Mouse (Mus musculus): ENCODE data around the gene Syn3. TPM values are rescaled to one million over a fixed set of nuclear protein-coding genes. Genes with fewer than 3 reads are reported as not detected.

Gene Syn3
- polyA plus RNA-seq, 1 experiment from 2014 or later = 7.1 TPM

DNA sequence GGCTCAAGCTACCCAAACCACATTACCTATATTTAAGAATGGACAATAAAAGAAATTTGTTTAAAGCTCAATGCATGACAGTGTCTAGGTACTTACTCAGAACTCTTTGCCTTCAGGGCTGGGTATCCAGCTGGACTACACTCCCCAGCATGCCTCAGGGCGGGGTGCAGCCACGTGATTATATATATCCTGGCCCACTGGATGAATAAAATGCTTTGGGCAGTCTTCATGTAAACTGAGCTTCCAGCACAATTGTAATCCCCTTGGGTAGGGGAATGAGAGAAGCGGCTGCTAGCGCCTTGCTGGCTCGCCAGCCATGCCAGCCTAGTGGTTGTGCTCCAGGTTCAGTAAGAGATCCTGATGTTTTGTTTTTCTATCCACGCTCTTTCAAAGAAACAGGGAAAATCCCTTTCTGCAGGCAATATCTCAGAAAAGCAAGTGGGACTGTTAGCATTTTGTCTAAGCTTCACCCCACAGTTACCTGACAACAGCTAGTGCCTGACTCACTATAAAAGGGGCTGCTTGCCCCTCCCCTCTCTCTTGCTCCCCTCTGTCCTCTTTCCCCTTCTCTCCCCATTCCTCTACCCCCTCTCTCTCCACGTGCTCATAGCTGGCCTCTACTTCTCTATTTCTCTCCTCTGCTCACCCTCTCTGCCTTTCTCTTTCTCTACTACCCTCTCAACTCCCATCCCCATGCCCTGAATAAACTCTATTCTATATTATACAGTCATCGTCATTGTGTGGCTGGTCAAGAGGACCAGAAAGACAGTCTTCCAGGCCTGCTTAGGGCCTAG is 122.1 kb downstream of the Syn3 start:
- Histone ChIP-seq H3K27me3 (ENCODE audit: control insufficient read depth, insufficient read depth, low read length) (no peaks in the 10 kb centered on the region), H3K4me1 (replicated peaks; ENCODE audit: control insufficient read depth, insufficient read depth, low read length) (no peaks in the 10 kb centered on the region), H3K4me3 (ENCODE audit: low read depth, low read length) (no peak overlapping the region), H3K27ac (ENCODE audit: low read depth, low read length) (no peak overlapping the region), H3K36me3 (ENCODE audit: control insufficient read depth, insufficient read depth, low read length) (no peaks in the 10 kb centered on the region), H3K4me2 (ENCODE audit: low read depth, low read length, severe bottlenecking) (no peak overlapping the region), H3K9me3 (ENCODE audit: control insufficient read depth, low read length) (no peaks in the 10 kb centered on the region), H3K9ac (ENCODE audit: low read length) (no peak overlapping the region)
- WGBS = 71% methylated on average over 8 of the region's 8 CpGs
- peak; percentile 23 for DNase-seq (ENCODE audit: low spot score)
- ATAC-seq (replicated peaks; ENCODE audit: low FRiP score) = no peak

DNA sequence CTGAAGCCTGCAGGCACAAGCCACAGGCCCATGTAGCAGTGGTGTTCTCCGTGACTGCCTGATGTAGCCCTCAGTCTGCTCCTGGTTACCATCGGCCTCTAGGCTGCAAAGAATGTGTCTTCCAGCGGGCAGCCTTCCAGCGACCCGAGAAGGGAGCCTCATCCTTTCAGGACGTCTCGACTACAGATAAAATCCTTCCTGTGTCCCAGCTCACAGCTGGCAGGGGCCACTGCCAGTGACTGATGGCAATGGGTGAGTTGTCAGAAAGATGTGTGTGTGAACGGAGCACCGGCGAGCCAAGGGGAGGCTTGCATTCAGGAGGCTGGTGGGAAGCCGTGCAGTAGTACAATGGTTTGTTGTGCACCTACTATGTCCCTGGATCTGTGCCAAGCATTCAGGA is 122.8 kb downstream of the Syn3 start:
- H3K36me3 ChIP-seq (ENCODE audit: control insufficient read depth, insufficient read depth, low read length) = no peaks in the 10 kb centered on the region
- H3K4me2 ChIP-seq (ENCODE audit: low read depth, low read length, severe bottlenecking) = no peak overlapping the region
- ATAC-seq (replicated peaks; ENCODE audit: low FRiP score) = no peak
- no peak overlapping the region for H3K9ac ChIP-seq (ENCODE audit: low read length)
- no peak for DNase-seq (ENCODE audit: low spot score)
- no peak overlapping the region for H3K4me3 ChIP-seq (ENCODE audit: low read depth, low read length)
- no peaks in the 10 kb centered on the region for H3K27me3 ChIP-seq (ENCODE audit: control insufficient read depth, insufficient read depth, low read length)
- no peaks in the 10 kb centered on the region for H3K9me3 ChIP-seq (ENCODE audit: control insufficient read depth, low read length)
- H3K27ac ChIP-seq (ENCODE audit: low read depth, low read length) = no peak overlapping the region
- 84% methylated on average over 11 of the region's 11 CpGs for WGBS
- no peaks in the 10 kb centered on the region for H3K4me1 ChIP-seq (replicated peaks; ENCODE audit: control insufficient read depth, insufficient read depth, low read length)

DNA sequence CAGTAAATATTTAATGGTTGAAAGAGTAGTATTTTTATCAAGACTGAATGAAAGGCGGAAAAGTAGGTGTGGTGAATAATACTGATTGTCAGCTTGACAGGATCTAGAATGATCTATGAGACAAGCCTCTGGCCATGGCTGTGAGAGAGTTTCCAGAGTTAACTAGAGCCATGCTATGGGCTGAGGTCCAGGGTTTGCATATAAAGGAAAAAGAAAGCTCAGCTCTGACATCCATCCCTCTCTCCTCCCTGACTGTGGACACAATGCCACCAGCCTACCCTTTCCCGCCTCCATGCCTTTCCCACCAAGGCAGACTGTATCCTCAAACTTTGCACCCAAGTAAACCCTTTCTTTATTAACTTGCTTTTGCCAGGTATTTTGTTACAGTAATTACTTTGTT is 124.6 kb downstream of the Syn3 start:
- H3K4me3 ChIP-seq (ENCODE audit: low read depth, low read length) = no peak overlapping the region
- WGBS = 93% methylated on average over 2 of the region's 2 CpGs
- H3K27me3 ChIP-seq (ENCODE audit: control insufficient read depth, insufficient read depth, low read length) = no peaks in the 10 kb centered on the region
- DNase-seq (ENCODE audit: low spot score) = peak; percentile 8
- no peak overlapping the region for H3K27ac ChIP-seq (ENCODE audit: low read depth, low read length)
- no peaks in the 10 kb centered on the region for H3K4me1 ChIP-seq (replicated peaks; ENCODE audit: control insufficient read depth, insufficient read depth, low read length)
- H3K9ac ChIP-seq (ENCODE audit: low read length) = no peak overlapping the region
- no peaks in the 10 kb centered on the region for H3K9me3 ChIP-seq (ENCODE audit: control insufficient read depth, low read length)
- ATAC-seq (replicated peaks; ENCODE audit: low FRiP score) = no peak
- H3K36me3 ChIP-seq (ENCODE audit: control insufficient read depth, insufficient read depth, low read length) = no peaks in the 10 kb centered on the region
- no peak overlapping the region for H3K4me2 ChIP-seq (ENCODE audit: low read depth, low read length, severe bottlenecking)

DNA sequence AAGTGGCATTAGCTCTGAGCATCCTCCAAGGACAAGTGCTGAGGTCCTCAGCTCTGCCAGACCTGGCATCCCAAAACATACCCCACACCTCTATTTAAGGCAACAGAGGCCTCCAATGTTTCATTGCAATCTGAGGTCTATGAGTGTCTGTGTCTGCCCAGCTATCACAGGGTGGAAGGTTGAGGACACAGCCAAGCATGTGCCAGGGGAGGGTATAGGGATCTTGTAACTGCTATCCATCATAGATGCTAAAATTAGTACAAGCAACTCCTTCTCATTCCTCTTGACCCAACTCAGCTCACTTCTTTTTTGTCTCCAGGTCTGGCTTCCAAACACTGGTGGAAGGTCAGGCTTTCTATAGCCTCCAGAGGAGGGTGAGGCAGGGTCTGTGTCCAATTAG is 127.1 kb downstream of the Syn3 start:
- no peaks in the 10 kb centered on the region for H3K36me3 ChIP-seq (ENCODE audit: control insufficient read depth, insufficient read depth, low read length)
- peak; percentile 15 for DNase-seq (ENCODE audit: low spot score)
- H3K9me3 ChIP-seq (ENCODE audit: control insufficient read depth, low read length) = no peaks in the 10 kb centered on the region
- no peak for ATAC-seq (replicated peaks; ENCODE audit: low FRiP score)
- no peaks in the 10 kb centered on the region for H3K27me3 ChIP-seq (ENCODE audit: control insufficient read depth, insufficient read depth, low read length)
- no peak overlapping the region for H3K9ac ChIP-seq (ENCODE audit: low read length)
- no peak overlapping the region for H3K4me3 ChIP-seq (ENCODE audit: low read depth, low read length)
- H3K27ac ChIP-seq (ENCODE audit: low read depth, low read length) = no peak overlapping the region
- H3K4me2 ChIP-seq (ENCODE audit: low read depth, low read length, severe bottlenecking) = no peak overlapping the region
- H3K4me1 ChIP-seq (replicated peaks; ENCODE audit: control insufficient read depth, insufficient read depth, low read length) = no peaks in the 10 kb centered on the region

DNA sequence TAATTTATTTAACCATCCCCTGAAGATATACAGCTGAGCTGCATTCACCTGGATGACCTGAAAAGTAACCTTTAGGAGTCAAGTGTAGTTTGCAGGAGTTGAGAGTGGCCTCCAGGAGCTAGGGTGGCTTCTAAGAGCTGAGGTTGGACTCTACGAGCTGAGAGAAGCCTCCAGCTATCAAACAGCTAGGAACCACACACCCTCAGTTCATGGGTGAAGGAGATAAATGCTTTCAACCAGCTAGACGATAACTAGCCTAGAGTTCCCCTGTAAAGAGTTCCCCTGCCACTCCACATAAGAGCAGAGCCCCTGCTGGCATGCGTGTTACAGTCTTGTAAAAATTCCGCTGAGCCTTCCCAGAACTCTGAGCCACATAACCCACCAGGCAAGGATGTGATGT is 129.3 kb downstream of the Syn3 start:
- peak; percentile 31 for DNase-seq (ENCODE audit: low spot score)
- H3K9ac ChIP-seq (ENCODE audit: low read length) = no peak overlapping the region
- H3K4me1 ChIP-seq (replicated peaks; ENCODE audit: control insufficient read depth, insufficient read depth, low read length) = no peaks in the 10 kb centered on the region
- no peak overlapping the region for H3K27ac ChIP-seq (ENCODE audit: low read depth, low read length)
- 80% methylated on average over 4 of the region's 4 CpGs for WGBS
- H3K36me3 ChIP-seq (ENCODE audit: control insufficient read depth, insufficient read depth, low read length) = no peaks in the 10 kb centered on the region
- no peak overlapping the region for H3K4me2 ChIP-seq (ENCODE audit: low read depth, low read length, severe bottlenecking)
- H3K27me3 ChIP-seq (ENCODE audit: control insufficient read depth, insufficient read depth, low read length) = no peaks in the 10 kb centered on the region
- no peak overlapping the region for H3K4me3 ChIP-seq (ENCODE audit: low read depth, low read length)
- ATAC-seq (replicated peaks; ENCODE audit: low FRiP score) = no peak
- H3K9me3 ChIP-seq (ENCODE audit: control insufficient read depth, low read length) = no peaks in the 10 kb centered on the region

DNA sequence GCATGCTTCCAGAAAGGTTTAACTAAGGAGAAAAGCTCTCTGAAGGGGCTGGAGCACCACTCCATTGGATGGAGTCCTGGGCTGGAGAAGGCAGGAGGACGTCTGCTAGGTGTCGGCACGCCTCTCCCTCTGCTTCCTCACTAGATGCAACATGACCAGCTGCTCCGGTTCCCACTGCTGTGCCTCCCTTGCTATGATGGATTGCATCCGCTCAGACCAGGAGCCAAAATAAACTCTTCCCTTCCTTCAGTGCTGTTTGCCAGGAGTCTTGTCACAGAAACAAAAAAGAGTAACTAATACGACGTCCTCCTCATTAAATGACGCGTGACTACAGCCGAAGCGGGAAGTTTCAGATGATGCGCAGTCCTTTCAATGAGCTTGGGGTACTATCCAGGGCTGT is 129.9 kb downstream of the Syn3 start:
- ATAC-seq (replicated peaks; ENCODE audit: low FRiP score) = no peak
- H3K4me1 ChIP-seq (replicated peaks; ENCODE audit: control insufficient read depth, insufficient read depth, low read length) = no peaks in the 10 kb centered on the region
- H3K27me3 ChIP-seq (ENCODE audit: control insufficient read depth, insufficient read depth, low read length) = no peaks in the 10 kb centered on the region
- no peak overlapping the region for H3K9ac ChIP-seq (ENCODE audit: low read length)
- no peak overlapping the region for H3K27ac ChIP-seq (ENCODE audit: low read depth, low read length)
- H3K36me3 ChIP-seq (ENCODE audit: control insufficient read depth, insufficient read depth, low read length) = no peaks in the 10 kb centered on the region
- no peak overlapping the region for H3K4me3 ChIP-seq (ENCODE audit: low read depth, low read length)
- no peak overlapping the region for H3K4me2 ChIP-seq (ENCODE audit: low read depth, low read length, severe bottlenecking)
- peak; percentile 22 for DNase-seq (ENCODE audit: low spot score)
- no peaks in the 10 kb centered on the region for H3K9me3 ChIP-seq (ENCODE audit: control insufficient read depth, low read length)
- 95% methylated on average over 12 of the region's 12 CpGs for WGBS

DNA sequence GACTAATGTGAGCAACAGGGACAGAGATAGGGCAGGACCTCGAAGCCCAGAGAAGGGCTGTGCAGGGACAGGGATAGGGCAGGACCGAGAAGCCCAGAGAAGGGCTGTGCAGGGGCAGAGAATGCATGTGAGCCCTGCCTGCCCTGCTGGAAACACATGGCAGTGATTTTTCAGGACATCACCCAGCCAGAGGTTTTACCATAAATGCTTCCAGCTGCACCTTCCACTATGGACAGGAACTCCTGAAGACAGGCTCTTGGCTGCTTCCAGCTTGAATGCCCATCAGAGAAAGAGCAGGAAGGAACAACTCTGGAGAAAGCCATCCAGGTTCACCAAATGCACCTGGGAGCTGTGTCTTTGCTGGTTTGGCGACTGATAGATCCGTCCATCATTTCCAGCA is 131.3 kb downstream of the Syn3 start:
- ATAC-seq (replicated peaks; ENCODE audit: low FRiP score) (no peak), DNase-seq (ENCODE audit: low spot score) (no peak)
- Histone ChIP-seq H3K4me1 (replicated peaks; ENCODE audit: control insufficient read depth, insufficient read depth, low read length) (no peaks in the 10 kb centered on the region), H3K36me3 (ENCODE audit: control insufficient read depth, insufficient read depth, low read length) (no peaks in the 10 kb centered on the region), H3K27ac (ENCODE audit: low read depth, low read length) (no peak overlapping the region), H3K9me3 (ENCODE audit: control insufficient read depth, low read length) (no peaks in the 10 kb centered on the region), H3K4me2 (ENCODE audit: low read depth, low read length, severe bottlenecking) (no peak overlapping the region), H3K4me3 (ENCODE audit: low read depth, low read length) (no peak overlapping the region), H3K27me3 (ENCODE audit: control insufficient read depth, insufficient read depth, low read length) (no peaks in the 10 kb centered on the region), H3K9ac (ENCODE audit: low read length) (no peak overlapping the region)
- 85% methylated on average over 4 of the region's 4 CpGs for WGBS

DNA sequence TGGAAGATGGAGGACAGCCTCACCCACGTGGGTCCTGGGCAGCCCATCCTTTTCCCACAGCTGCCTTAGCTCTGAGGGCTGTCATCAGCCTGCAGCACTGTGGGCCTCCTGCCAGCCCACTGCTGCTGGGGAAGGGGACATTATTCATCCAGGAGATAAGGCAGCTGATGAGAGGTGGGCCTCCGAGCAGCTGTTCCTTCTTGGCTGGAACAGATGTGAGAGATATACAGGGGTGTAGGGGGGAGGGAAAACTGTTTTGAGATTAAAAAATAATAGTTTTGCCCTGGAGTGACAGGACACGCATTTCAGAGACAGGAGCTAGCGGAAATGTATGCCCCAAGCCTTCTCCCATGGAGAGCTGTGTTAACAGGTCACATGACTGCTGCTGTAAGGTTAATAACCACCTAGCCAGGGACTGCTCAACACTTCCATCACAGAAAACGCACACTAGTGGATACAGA is 133.0 kb downstream of the Syn3 start:
- H3K4me3 ChIP-seq (ENCODE audit: low read depth, low read length) = no peak overlapping the region
- no peak overlapping the region for H3K9ac ChIP-seq (ENCODE audit: low read length)
- H3K27me3 ChIP-seq (ENCODE audit: control insufficient read depth, insufficient read depth, low read length) = no peaks in the 10 kb centered on the region
- no peak for ATAC-seq (replicated peaks; ENCODE audit: low FRiP score)
- no peaks in the 10 kb centered on the region for H3K4me1 ChIP-seq (replicated peaks; ENCODE audit: control insufficient read depth, insufficient read depth, low read length)
- H3K4me2 ChIP-seq (ENCODE audit: low read depth, low read length, severe bottlenecking) = no peak overlapping the region
- no peak for DNase-seq (ENCODE audit: low spot score)
- H3K9me3 ChIP-seq (ENCODE audit: control insufficient read depth, low read length) = no peaks in the 10 kb centered on the region
- 76% methylated on average over 5 of the region's 5 CpGs for WGBS
- no peaks in the 10 kb centered on the region for H3K36me3 ChIP-seq (ENCODE audit: control insufficient read depth, insufficient read depth, low read length)
- no peak overlapping the region for H3K27ac ChIP-seq (ENCODE audit: low read depth, low read length)

DNA sequence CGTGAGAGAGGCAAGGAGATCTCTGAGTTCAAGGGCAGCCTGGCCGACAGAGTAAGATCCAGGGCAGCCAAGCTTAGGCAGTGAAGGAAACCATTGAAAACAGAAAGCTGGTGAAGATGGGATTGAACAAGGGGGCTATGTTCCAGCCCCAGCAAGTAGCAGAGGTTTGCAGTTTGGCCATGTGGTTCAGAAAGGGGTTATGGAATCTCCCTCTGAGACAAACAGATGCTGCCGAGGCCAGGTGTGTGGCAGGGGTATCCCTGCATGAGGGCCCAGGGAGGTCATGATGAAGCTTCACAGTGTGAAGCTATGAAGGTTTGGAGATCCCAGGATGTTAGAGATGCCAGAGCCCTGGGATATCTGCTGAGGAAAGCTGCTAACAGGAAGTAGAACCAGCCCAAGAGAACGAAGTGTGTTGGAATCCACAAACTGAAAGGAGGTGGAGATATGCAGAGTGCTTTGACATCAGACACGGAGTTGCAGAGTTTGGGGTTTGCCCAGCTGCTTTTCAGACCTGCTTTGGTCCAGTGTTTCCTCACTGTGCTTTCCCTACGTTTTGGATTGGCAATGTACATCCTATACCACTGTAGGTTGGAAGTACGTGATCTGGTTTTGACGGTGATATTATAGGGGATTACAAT is 134.9 kb downstream of the Syn3 start:
- Histone ChIP-seq H3K9me3 (ENCODE audit: control insufficient read depth, low read length) (no peaks in the 10 kb centered on the region), H3K27me3 (ENCODE audit: control insufficient read depth, insufficient read depth, low read length) (no peaks in the 10 kb centered on the region), H3K36me3 (ENCODE audit: control insufficient read depth, insufficient read depth, low read length) (no peaks in the 10 kb centered on the region), H3K27ac (ENCODE audit: low read depth, low read length) (no peak overlapping the region), H3K4me1 (replicated peaks; ENCODE audit: control insufficient read depth, insufficient read depth, low read length) (no peaks in the 10 kb centered on the region), H3K4me3 (ENCODE audit: low read depth, low read length) (no peak overlapping the region), H3K4me2 (ENCODE audit: low read depth, low read length, severe bottlenecking) (no peak overlapping the region), H3K9ac (ENCODE audit: low read length) (no peak overlapping the region)
- ATAC-seq (replicated peaks; ENCODE audit: low FRiP score) (no peak), DNase-seq (ENCODE audit: low spot score) (no peak)
- WGBS = 83% methylated on average over 8 of the region's 8 CpGs
